Mouse (Mus musculus) activated CD4-positive, CD25-positive, alpha-beta regulatory T cell, adult 9 weeks (primary cell): ENCODE results near the gene Abhd15. TPM values are rescaled to one million over a fixed set of nuclear protein-coding genes. Genes with fewer than 3 reads are reported as not detected.

Experiments used
- polyA plus RNA-seq: library from polyadenylated mRNA; unstranded; fragments of 100-300 nt; shearing (Covaris generic); gene quantifications from one replicate; pipeline ENCODE4 v1.2.1, GENCODE M21; 2017

The Abhd15 gene
- 1.6 TPM for polyA plus RNA-seq

GRCm38 (mm10) chr11:77514832-77515636 is at the start of gene Abhd15:
Gene Abhd15, plus strand, starts transcription at chr11:77515121.

GRCm38 (mm10) chr11:77489591-77490235 is 25.2 kb upstream of the Abhd15 start, which contains the start of gene Ankrd13b:
Gene Ankrd13b, minus strand, starts transcription at chr11:77489678.

GRCm38 (mm10) chr11:77493512-77494343 is 21.2 kb upstream of the Abhd15 start, which contains the start of gene Git1:
Gene Git1, plus strand, starts transcription at chr11:77493562.

GRCm38 (mm10) chr11:77515637-77516552 is 974 bp downstream of the Abhd15 start, which contains the start of gene Trp53i13:
Gene Trp53i13, minus strand, starts transcription at chr11:77515980.

GRCm38 (mm10) chr11:77519043-77519442 is 4.1 kb downstream of the Abhd15 start, which contains the start of gene Gm10392:
Gene Gm10392, minus strand, starts transcription at chr11:77519198.

Other genes starting within 250 kb of the Abhd15 start
- gene Coro6, start 52.7 kb upstream of the Abhd15 start, polyA plus RNA-seq: 0.12 TPM
- gene Ankrd13b, start 25.4 kb upstream of the Abhd15 start, polyA plus RNA-seq: 1.1 TPM
- gene Git1, start 21.6 kb upstream of the Abhd15 start, polyA plus RNA-seq: 7.1 TPM
- 20.7 TPM for gene Trp53i13, start 859 bp downstream of the Abhd15 start, polyA plus RNA-seq
- not detected for gene Gm10392, start 4.1 kb downstream of the Abhd15 start, polyA plus RNA-seq
- gene Taok1, start 92.7 kb downstream of the Abhd15 start, polyA plus RNA-seq: 6.2 TPM
- 82.9 TPM for gene Nufip2, start 171.0 kb downstream of the Abhd15 start, polyA plus RNA-seq
- gene Cryba1, start 210.2 kb downstream of the Abhd15 start, polyA plus RNA-seq: not detected
- gene Myo18a, start 248.1 kb downstream of the Abhd15 start, polyA plus RNA-seq: 79.3 TPM